Mouse (Mus musculus) heart, adult 9 months (tissue): ENCODE data around the gene Fahd1.

Experiments
- DNase-seq, 2 experiments: peaks; one replicate each; pipeline ENCODE4 v3.0.0; 2022; ENCODE audit warnings: low spot score in 2 of 2

The Fahd1 gene

GRCm38 (mm10) chr17:24885356-24886133 lies 35.4 kb upstream of the Fahd1 start:
- DNase-seq, result no peak

GRCm38 (mm10) chr17:24884391-24884790 lies 34.2 kb upstream of the Fahd1 start:
- no peak for DNase-seq

DNA sequence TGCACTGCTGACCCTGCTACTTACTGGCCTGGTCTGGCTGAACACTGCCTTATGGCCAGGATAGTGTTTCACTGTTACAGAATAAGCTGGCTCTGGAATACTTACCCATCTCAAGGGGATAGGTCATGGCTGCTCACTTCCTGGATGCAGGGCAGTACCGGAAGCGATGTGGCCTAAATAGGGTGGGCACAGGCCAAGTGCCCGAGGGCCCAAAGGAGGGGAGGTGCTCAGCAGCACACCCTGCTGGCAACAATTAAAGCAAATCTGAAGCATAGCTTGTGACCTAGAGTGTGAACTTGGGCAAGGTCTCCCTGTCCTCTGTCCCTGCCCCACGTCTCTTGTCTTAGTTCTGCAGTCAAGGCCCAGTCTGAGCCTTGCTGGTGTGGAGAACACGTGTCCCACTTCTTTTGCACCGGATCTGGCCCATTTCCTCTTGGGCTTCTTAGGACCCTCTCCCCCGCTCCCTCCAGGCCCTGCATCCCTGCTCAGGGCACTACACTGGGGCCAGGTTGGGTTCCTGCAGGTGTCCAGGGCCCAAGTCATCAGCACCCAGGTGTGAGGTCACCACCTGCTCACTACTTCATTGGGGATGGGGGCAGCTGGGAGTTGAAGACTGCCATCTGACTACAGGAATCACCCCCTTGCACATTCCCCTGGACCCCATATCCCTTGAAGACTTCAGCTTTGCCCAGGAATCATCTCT lies 31.7 kb upstream of the Fahd1 start:
- no peak for DNase-seq

- DNase-seq, result no peak
Measured at GRCm38 (mm10) chr17:24878531-24878930, 28.4 kb upstream of the Fahd1 start.

DNA sequence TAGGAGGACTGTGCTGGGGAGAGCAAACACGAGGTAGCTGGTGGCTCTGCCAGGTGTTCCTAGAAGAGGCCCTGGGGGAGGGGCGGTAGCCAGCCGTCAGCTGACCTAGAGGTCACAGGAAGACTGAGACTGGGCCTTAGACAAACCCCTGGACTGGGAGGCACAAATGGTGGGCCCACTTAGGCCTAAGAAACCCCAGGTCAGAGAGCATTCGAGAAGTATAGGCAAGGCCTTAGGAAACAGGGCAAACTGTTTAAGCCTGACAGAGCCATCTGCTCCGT lies 27.9 kb upstream of the Fahd1 start:
- DNase-seq, result peak; percentile 65 to 81

DNA sequence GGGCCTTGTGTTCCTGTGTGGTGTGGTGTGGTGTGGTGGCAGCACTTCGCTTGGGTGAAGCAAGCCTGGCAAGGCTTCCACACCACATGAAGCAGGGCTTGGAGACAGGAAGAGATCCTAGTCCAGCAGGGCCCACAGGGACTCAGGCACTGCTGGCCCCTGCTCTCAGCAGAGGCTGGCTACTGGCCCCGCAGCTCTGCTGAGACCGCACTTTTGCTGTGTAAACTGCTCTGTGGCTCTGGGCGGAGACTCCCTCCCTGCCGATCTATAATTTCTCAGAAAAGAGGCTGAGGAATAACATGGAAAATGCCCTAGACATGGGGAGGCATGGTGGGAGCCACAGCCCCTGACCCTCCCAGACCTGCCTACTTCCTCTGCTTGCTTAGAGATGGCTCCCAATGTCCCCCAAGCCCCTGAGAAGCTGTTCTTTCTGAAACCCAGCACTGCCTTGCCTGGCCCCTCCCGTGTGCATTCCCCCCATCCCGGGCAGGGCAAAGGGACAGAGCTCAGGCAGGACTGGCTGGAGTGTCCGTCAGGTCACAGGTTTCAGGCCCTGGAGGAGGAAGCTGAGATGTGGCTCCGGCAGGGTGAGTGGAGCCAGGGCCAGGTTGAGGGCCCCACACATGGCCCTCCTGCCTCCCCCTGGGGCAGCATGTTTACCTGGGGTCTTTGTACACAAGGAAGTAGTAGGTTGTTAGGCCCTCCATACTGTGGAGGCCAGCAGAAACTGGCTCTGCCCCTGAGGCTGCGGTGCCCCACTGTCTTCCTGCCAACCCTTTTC lies 27.4 kb upstream of the Fahd1 start:
- no peak for DNase-seq

DNA sequence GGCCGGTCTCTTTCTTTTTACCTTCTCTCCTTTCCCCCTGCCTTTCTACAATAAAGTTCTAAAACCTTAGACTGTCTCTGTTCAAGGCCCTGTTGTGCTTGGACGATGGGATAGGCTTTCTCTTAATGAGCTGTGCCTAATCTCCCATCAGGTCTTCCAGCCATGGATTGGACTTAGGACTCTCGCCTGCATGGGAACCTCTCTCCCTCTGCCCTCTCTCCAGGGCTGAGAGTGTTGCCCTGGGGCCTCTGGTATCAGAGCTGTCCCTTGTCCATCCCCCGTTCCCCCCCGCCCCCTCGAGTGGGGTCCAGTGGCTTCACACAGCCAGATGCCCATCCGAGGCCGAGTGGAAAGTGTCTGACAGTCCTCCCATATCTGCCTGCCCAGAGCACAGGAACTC lies 24.8 kb upstream of the Fahd1 start:
- DNase-seq, result no peak

GRCm38 (mm10) chr17:24874405-24874745 lies 24.2 kb upstream of the Fahd1 start:
- no peak for DNase-seq

- no peak for DNase-seq
Measured at GRCm38 (mm10) chr17:24873695-24874404, 23.7 kb upstream of the Fahd1 start.

DNA sequence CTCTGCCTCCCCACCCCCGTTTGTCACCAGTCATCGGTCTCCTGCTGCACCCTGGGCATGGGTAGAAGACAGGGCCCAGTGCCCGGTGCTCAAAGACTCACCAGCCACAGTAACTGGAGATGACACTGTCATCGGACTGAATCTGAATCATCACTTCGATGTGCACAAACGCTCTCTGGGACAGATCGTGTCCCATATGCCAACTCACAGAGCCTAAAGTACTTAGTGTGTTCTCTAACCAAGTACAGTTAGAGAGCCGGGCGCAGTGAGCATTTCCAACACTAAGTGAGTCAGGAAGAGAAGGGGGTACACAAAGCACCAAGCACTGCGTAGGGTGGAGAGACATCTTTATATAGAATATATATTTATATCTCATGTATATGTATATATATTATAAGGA lies 17.8 kb upstream of the Fahd1 start:
- no peak for DNase-seq

DNA sequence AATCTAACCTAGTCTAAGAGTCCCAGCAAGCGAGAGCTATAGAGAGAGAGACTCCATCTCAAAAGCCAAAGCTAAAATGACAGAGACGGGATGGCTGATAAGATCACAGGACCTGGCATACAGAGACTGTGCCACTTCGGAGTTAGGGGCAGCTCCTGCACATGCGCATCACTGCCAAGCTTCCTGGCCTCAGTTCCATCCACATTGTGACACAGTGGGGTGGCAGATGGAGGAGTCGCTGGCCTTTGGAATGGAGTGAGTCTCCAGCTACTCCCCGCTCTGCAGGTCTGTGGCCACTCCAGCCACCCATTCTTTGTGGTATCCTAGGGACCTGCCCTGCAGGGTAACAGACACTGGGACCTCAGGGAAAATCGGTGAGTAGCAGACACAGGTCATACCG lies 15.6 kb upstream of the Fahd1 start, which contains the start of gene Igfals:
Igfals (plus strand) TSS at position 222 of the 400 bp plus-strand sequence.
- no peak for DNase-seq

DNA sequence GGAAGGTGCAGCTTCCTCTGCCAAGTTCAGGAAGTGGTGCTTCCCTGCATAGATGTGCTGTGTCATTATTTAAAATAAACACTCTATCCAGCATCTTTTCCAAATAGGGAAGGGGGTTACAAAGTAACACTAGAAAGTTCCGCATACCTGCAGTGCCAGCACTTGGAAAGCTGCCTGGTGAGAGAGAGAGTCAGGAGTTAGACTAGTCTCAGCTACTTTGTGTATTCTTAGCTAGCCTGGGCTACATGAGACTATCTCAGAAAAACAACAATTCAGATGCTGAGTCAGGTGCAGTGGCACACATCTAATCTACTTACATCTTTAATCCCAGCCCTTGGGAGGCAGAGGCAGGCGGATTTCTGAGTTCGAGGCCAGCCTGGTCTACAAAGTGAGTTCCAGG lies 11.6 kb upstream of the Fahd1 start:
- no peak for DNase-seq

- no peak for DNase-seq
Measured at GRCm38 (mm10) chr17:24860076-24860475, 9.9 kb upstream of the Fahd1 start.

GRCm38 (mm10) chr17:24858967-24859366 lies 8.8 kb upstream of the Fahd1 start:
- no peak for DNase-seq

DNA sequence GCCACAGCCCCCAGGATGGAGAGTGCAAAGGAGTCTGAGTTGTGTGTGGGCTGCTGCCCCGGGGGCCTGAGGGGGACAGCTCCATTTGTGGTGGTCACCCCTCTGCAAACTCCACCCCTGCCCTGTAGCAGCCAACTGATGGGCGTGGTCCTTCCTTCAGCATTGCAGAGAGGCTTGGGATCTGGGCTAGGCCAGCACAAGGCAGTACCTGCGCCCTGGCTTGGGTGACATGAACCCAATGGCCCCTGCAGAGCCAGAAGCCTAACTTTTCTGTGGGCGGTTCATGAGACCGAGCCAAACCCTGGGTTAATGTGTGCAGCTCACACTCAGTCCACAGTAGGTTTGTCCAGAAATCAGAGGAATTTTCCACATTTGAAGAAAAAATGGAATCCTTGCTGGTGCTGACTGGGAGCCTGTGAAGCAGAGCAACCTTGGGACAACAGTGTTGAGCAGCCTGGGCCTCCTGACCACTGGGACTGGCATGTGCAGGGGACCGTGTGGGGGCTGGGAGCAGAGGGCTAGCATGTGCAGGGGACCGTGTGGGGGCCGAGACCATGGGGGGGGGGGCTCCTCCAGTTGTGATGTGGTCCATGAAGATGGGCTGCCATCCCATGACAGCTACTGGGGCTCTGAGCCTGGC lies 7.8 kb upstream of the Fahd1 start:
- DNase-seq, result no peak

GRCm38 (mm10) chr17:24856589-24856988 lies 6.4 kb upstream of the Fahd1 start:
- no peak for DNase-seq

DNA sequence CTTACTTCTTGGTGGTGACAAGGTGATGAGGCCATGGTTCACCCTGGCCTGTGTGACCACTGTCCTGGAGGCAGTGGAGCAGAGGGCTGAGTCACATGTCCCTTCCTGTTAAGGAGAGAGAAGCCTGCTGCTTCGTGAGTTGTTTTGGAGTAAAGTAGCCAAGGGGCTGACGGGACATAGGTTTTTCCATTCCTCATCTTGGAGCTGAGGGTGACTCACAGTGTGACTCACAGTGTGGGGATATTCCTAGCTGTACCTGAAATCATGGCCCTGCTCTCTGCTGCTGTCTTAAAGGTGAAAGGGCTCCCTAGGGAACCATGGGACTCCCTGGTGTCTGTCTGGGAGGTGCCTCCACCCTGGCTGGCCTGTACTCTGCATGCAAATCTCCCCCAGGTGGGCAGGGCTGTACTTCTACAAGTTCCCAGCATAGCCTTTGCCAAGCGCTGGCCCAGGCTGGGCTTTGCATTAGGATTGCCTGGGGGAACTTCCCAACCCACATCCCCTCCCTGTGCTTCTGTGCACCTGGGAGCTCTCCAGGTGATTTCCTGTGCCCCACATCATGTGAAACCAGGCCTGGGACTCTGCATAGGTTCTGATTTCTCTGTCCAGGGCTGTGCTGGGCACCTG lies 5.8 kb upstream of the Fahd1 start:
- no peak for DNase-seq

DNA sequence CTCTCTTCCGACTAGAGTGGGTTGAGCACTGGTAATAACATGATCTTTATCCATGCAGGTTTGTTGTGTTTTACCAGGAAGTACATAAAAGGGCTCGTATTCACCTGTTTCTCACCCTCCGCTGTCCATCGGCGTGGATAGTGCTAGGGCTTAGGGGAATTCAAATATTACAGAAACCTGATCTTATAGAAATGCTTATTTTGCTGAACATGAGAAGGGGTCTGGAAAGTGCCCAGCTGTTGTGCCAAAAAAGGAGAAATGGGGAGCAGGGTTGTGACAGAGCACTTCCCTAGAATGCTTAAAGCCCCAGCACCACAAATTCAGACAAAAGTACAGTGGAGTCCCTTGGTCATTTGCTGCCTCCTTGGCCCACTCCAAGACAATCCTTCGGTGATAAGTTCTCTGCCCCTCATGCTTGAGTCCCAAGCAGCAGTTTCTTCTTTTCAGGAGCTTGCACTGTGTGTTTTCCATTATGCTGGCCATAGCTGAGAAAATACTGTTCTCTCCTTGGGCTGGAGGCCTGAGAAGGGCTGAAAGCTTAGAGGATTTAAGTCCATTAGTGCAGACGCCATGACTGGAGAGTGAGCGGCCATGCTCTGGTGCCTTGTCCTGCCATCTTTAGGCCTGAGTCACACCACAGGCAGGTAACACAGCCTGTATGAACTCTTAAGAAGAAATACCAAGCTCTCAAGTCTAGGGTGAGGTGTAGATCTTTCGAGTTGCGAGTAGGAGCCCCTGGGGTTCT lies 1.4 kb upstream of the Fahd1 start:
- DNase-seq, result no peak

- DNase-seq, result no peak
Measured at GRCm38 (mm10) chr17:24850773-24851127, 586 bp upstream of the Fahd1 start.

DNA sequence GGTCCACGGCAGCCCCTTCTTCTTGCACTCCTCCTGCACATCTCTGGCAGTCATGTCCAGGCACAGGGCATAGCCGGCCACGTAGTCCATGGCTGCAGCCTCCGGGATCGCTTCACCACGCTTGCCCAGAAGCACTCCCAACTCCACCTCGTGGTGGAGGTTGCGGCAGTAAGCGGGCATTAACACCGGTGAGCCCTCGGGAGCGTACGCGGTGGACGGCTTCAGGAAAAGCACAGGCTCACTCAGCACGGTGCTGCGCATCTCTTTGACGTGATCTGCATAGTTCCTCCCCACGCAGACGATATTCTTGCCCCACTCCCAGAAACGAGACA lies 465 bp downstream of the Fahd1 start:
- no peak for DNase-seq

DNA sequence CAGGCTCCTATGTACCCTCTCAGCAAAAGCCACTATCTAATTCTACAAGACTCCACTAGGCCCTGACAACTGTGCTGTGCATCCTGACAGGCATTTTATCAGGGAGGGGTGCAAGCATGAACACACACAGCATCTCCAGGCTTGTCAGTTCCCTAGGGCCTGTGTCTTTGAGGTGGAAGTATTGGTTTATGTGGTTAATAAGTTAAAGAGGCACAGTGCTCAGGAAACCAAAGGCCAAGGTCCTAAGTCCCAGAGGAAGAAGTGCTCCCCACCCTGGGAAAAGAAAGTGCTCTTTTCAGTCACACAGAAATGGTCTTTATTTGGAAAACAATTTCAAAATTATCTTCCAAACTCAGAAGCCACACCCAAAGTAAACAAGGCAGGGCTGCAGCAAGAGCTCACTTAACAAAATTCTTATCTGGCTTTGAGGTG lies 1.5 kb downstream of the Fahd1 start:
- DNase-seq, result no peak
